Mouse (Mus musculus): ENCODE measurements around the gene Tmem203. TPM values are rescaled to one million over a fixed set of nuclear protein-coding genes. Genes with fewer than 3 reads are reported as not detected.
"Not testable (repeated sequence)": the region's sequence is repeated elsewhere in the genome, so short reads cannot be mapped to it uniquely, and the experiment has no call there.

The Tmem203 gene
- polyA plus RNA-seq, 1 experiment from 2014 or later: 25.1 TPM

- Histone ChIP-seq H3K27ac (no peak within 1 kb of the TSS; the same call in 1 of the 2 replicates), H3K9me3 (no peaks in the 10 kb centered on the region), H3K9ac (no peak within 1 kb of the TSS), H3K4me2 (no peak within 1 kb of the TSS), H3K27me3 (replicated peaks) (0 out of 2 replicates have a peak, but pooled peaks cover 19% of the 10 kb centered on the region), H3K4me1 (peaks cover 13% of the 10 kb centered on the region; the same call in 1 of the 2 replicates), H3K36me3 (peaks cover 31% of the 10 kb centered on the region; the same call in 1 of the 2 replicates), H3K4me3 (replicated peaks) (no peak within 1 kb of the TSS)
- ATAC-seq (ENCODE audit: insufficient read depth, low FRiP score, low read depth): peak; percentile 63
- WGBS: 79% methylated on average over 10 of the region's 10 CpGs
These were observed 8.8 kb upstream of the Tmem203 start, which contains the start of gene AL732309.1 for GRCm38 (mm10) chr2:25246183-25247072. Gene AL732309.1 (minus strand): TSS chr2:25246863.

GRCm38 (mm10) chr2:25252331-25252730 is 2.9 kb upstream of the Tmem203 start:
- Histone ChIP-seq H3K27me3 (replicated peaks) (no peaks in the 10 kb centered on the region), H3K9ac (no peak overlapping the region), H3K4me3 (replicated peaks) (no peak overlapping the region), H3K36me3 (peaks cover 38% of the 10 kb centered on the region; the same call in 1 of the 2 replicates), H3K9me3 (no peaks in the 10 kb centered on the region), H3K27ac (no peak overlapping the region), H3K4me1 (peaks cover 14% of the 10 kb centered on the region), H3K4me2 (no peak overlapping the region)
- no peak for ATAC-seq (ENCODE audit: insufficient read depth, low FRiP score, low read depth)
- 66% methylated on average over 1 of the region's 1 CpGs for WGBS

- ATAC-seq (ENCODE audit: insufficient read depth, low FRiP score, low read depth); H3K36me3 ChIP-seq; H3K27ac ChIP-seq; H3K27me3 ChIP-seq (replicated peaks); H3K9me3 ChIP-seq: not testable (repeated sequence)
- WGBS: 57% methylated on average over 12 of the region's 12 CpGs
- peak overlapping the region; percentile 96 for H3K4me2 ChIP-seq
- H3K4me3 ChIP-seq (replicated peaks): peak overlapping the region; percentile 92
- H3K9ac ChIP-seq: 0 out of 2 replicates have a peak overlapping the region, but pooled peaks have one; percentile 86
- H3K4me1 ChIP-seq: peaks cover 14% of the 10 kb centered on the region
These were observed 1.3 kb downstream of the Tmem203 start for GRCm38 (mm10) chr2:25256443-25257109.

GRCm38 (mm10) chr2:25257250-25257649 is 2.0 kb downstream of the Tmem203 start:
- not testable (repeated sequence) for H3K9me3 ChIP-seq; H3K4me2 ChIP-seq; H3K36me3 ChIP-seq; ATAC-seq (ENCODE audit: insufficient read depth, low FRiP score, low read depth); H3K27me3 ChIP-seq (replicated peaks); H3K9ac ChIP-seq; H3K4me3 ChIP-seq (replicated peaks); H3K27ac ChIP-seq
- WGBS: 86% methylated on average over 5 of the region's 5 CpGs
- peaks cover 14% of the 10 kb centered on the region for H3K4me1 ChIP-seq

- ATAC-seq (ENCODE audit: insufficient read depth, low FRiP score, low read depth): no peak
- peaks cover 22% of the 10 kb centered on the region for H3K4me1 ChIP-seq
- no peak overlapping the region for H3K4me2 ChIP-seq
- no peaks in the 10 kb centered on the region for H3K36me3 ChIP-seq
- H3K27ac ChIP-seq: no peak overlapping the region
- H3K4me3 ChIP-seq (replicated peaks): no peak overlapping the region
- 50% methylated on average over 2 of the region's 2 CpGs for WGBS
- H3K9ac ChIP-seq: no peak overlapping the region
- H3K27me3 ChIP-seq (replicated peaks): peaks cover 4% of the 10 kb centered on the region; the same call in 1 of the 2 replicates
- no peaks in the 10 kb centered on the region for H3K9me3 ChIP-seq
These were observed 3.6 kb downstream of the Tmem203 start for GRCm38 (mm10) chr2:25258887-25259286.

- Histone ChIP-seq H3K27ac (peak overlapping the region; percentile 77), H3K4me3 (replicated peaks) (peak overlapping the region; percentile 74), H3K4me1 (peaks cover 33% of the 10 kb centered on the region), H3K9ac (no peak overlapping the region), H3K9me3 (no peaks in the 10 kb centered on the region), H3K36me3 (no peaks in the 10 kb centered on the region), H3K4me2 (peak overlapping the region; percentile 84), H3K27me3 (replicated peaks) (peaks cover 5% of the 10 kb centered on the region; the same call in 1 of the 2 replicates)
- ATAC-seq (ENCODE audit: insufficient read depth, low FRiP score, low read depth): no peak
- WGBS: 51% methylated on average over 12 of the region's 12 CpGs
These were observed 6.6 kb downstream of the Tmem203 start for GRCm38 (mm10) chr2:25261870-25262269.

GRCm38 (mm10) chr2:25262291-25262767 is 7.1 kb downstream of the Tmem203 start, which contains the start of gene Tprn:
Gene Tprn (plus strand): TSS chr2:25262618.
- H3K4me3 ChIP-seq (replicated peaks): peak within 1 kb of the TSS; percentile 74
- H3K9me3 ChIP-seq: no peaks in the 10 kb centered on the region
- peak within 1 kb of the TSS; percentile 77 for H3K27ac ChIP-seq
- WGBS: under 1% methylated on average over 39 of the region's 39 CpGs
- peak within 1 kb of the TSS; percentile 27; the same call in 1 of the 2 replicates for H3K9ac ChIP-seq
- peak; percentile 98 for ATAC-seq (ENCODE audit: insufficient read depth, low FRiP score, low read depth)
- peak within 1 kb of the TSS; percentile 84 for H3K4me2 ChIP-seq
- no peaks in the 10 kb centered on the region for H3K36me3 ChIP-seq
- peaks cover 5% of the 10 kb centered on the region; the same call in 1 of the 2 replicates for H3K27me3 ChIP-seq (replicated peaks)
- peaks cover 37% of the 10 kb centered on the region for H3K4me1 ChIP-seq

GRCm38 (mm10) chr2:25262795-25263622 is 7.8 kb downstream of the Tmem203 start:
- ATAC-seq (ENCODE audit: insufficient read depth, low FRiP score, low read depth): peak; percentile 2; the same call in 1 of the 2 replicates
- peaks cover 41% of the 10 kb centered on the region for H3K4me1 ChIP-seq
- H3K4me3 ChIP-seq (replicated peaks): peak overlapping the region; percentile 74
- H3K27me3 ChIP-seq (replicated peaks): peaks cover 5% of the 10 kb centered on the region; the same call in 1 of the 2 replicates
- H3K9ac ChIP-seq: peak overlapping the region; percentile 27; the same call in 1 of the 2 replicates
- H3K27ac ChIP-seq: peak overlapping the region; percentile 48
- no peaks in the 10 kb centered on the region for H3K9me3 ChIP-seq
- WGBS: under 1% methylated on average over 82 of the region's 82 CpGs
- H3K4me2 ChIP-seq: peak overlapping the region; percentile 84
- no peaks in the 10 kb centered on the region for H3K36me3 ChIP-seq

GRCm38 (mm10) chr2:25263623-25264285 is 8.5 kb downstream of the Tmem203 start:
- no peak overlapping the region for H3K27ac ChIP-seq
- 24% methylated on average over 12 of the region's 12 CpGs for WGBS
- no peaks in the 10 kb centered on the region for H3K9me3 ChIP-seq
- H3K4me3 ChIP-seq (replicated peaks): peak overlapping the region; percentile 74
- ATAC-seq (ENCODE audit: insufficient read depth, low FRiP score, low read depth): no peak
- H3K9ac ChIP-seq: peak overlapping the region; percentile 27; the same call in 1 of the 2 replicates
- H3K27me3 ChIP-seq (replicated peaks): peaks cover 5% of the 10 kb centered on the region; the same call in 1 of the 2 replicates
- H3K4me2 ChIP-seq: peak overlapping the region; percentile 84
- peaks cover 41% of the 10 kb centered on the region for H3K4me1 ChIP-seq
- no peaks in the 10 kb centered on the region for H3K36me3 ChIP-seq

GRCm38 (mm10) chr2:25264286-25264660 is 9.0 kb downstream of the Tmem203 start:
- ATAC-seq (ENCODE audit: insufficient read depth, low FRiP score, low read depth): no peak
- H3K9ac ChIP-seq: no peak overlapping the region
- H3K4me2 ChIP-seq: peak overlapping the region; percentile 84
- WGBS: 76% methylated on average over 5 of the region's 5 CpGs
- H3K9me3 ChIP-seq: no peaks in the 10 kb centered on the region
- peaks cover 4% of the 10 kb centered on the region; the same call in 1 of the 2 replicates for H3K36me3 ChIP-seq
- peak overlapping the region; percentile 74 for H3K4me3 ChIP-seq (replicated peaks)
- peaks cover 5% of the 10 kb centered on the region; the same call in 1 of the 2 replicates for H3K27me3 ChIP-seq (replicated peaks)
- no peak overlapping the region for H3K27ac ChIP-seq
- peaks cover 41% of the 10 kb centered on the region for H3K4me1 ChIP-seq
